Mouse (Mus musculus): ENCODE measurements at regions not wholly inside any gene's neighbourhood (a gene's known extent, or its start where the extent isn't known, plus 50 kb on each side); places are given as distances from the start of the nearest gene placed in this dataset.

- TF ChIP-seq CTCF (IDR thresholded peaks at IDR 0.05; ENCODE audit: low read depth, low read length) (no peak), GATA1 (IDR thresholded peaks at IDR 0.05; ENCODE audit: borderline replicate concordance, low read length) (no peak)
Measured at GRCm38 (mm10) chr2:94512027-94512426, 74.1 kb upstream of the Api5 start.

All from G1E (cell line).